Mouse (Mus musculus) heart, adult 2 months (tissue): ENCODE measurements around the gene Pkm.

Experiments
- CTCF ChIP-seq: fragments of 200-600 bp; IDR thresholded peaks from 2 replicates; pipeline ENCODE4 v1.8.1; 2022; ENCODE audit warnings: antibody characterized with exemption, mild to moderate bottlenecking, moderate library complexity
- EP300 ChIP-seq: fragments of 200-500 bp; IDR thresholded peaks from 2 replicates; pipeline ENCODE4 v1.6.1; 2011; ENCODE audit warnings: low read depth, low read length, control low read depth; ENCODE audit not compliant: insufficient read depth
- POLR2A ChIP-seq: fragments of 200-500 bp; IDR thresholded peaks from 2 replicates; pipeline ENCODE4 v1.6.1; 2011; ENCODE audit warnings: mild to moderate bottlenecking, low read depth, low read length, control low read depth; ENCODE audit not compliant: insufficient read depth

DNA sequence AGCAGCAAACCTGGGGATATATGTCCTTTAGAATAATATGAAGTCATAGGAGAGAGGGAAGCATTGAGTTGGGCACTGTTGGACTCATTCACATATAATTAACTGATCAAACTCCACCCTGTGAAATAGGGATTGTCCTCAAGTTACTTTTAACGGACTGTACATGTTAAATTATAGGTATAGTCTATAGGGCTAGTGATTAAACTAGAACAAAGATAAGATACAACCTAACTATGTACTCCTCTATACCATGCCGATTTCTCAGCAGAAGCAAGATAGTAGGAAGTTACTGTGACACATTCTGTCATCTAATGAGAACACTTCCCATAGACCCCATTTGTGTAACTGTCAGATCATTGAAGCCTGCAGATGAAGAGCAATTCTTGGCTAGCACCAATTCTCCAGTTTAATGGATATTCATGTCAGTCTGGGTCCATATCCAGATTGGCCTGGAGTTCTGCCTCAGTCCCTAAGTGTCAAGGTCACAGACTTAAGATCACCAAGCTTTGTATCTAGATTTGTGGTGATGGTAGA lies 1.7 kb upstream of the Pkm start:
- TF ChIP-seq POLR2A (no peak), CTCF (no peak), EP300 (no peak)
